Mouse (Mus musculus) bone marrow macrophage, adult 2 months (primary cell): Measurements from ENCODE around the gene Ttc7b.

ENCODE experiments used
- CTCF ChIP-seq: IDR thresholded peaks from 2 replicates; pipeline ENCODE4 v1.5.1; 2012; ENCODE audit warnings: low read depth, mild to moderate bottlenecking, low read length, moderate library complexity
- POLR2A ChIP-seq: IDR thresholded peaks from 2 replicates; pipeline ENCODE4 v1.6.1; 2012; ENCODE audit warnings: mild to moderate bottlenecking, low read depth, low read length, borderline replicate concordance

GRCm38 (mm10) chr12:100501261-100501660 is 19.4 kb downstream of the Ttc7b start:
- TF ChIP-seq POLR2A (no peak), CTCF (no peak)
